Mouse (Mus musculus) hindbrain, postnatal 0 days (tissue): ENCODE measurements at regions not wholly inside any gene's neighbourhood (a gene's known extent, or its start where the extent isn't known, plus 50 kb on each side); places are given as distances from the start of the nearest gene placed in this dataset.

Experiments
- ATAC-seq: fragments of 200-750 bp; cut with Nextera tagmentation; 2 replicates; pipeline ENCODE4 v1.8.0; 2017; ENCODE audit warnings: mild to moderate bottlenecking, moderate TSS enrichment, moderate library complexity
- DNase-seq: peaks from one replicate; pipeline ENCODE4 v3.0.0-alpha.2; 2015; ENCODE audit warnings: low spot score
- H3K27ac ChIP-seq: fragments of 300-500 bp; sonication (generic); 2 replicates; pipeline ENCODE4 v1.5.1; 2014; ENCODE audit warnings: mild to moderate bottlenecking
- H3K27me3 ChIP-seq: fragments of 300-500 bp; sonication (generic); 2 replicates; pipeline ENCODE4 v1.6.1; 2014; ENCODE audit warnings: low read length, mixed read lengths; ENCODE audit not compliant: insufficient read depth
- H3K36me3 ChIP-seq: fragments of 300-500 bp; sonication (generic); 2 replicates; pipeline ENCODE4 v1.6.1; 2014; ENCODE audit warnings: low read length, mixed read lengths; ENCODE audit not compliant: insufficient read depth
- H3K4me1 ChIP-seq: fragments of 300-500 bp; sonication (generic); 2 replicates; pipeline ENCODE4 v1.6.1; 2014; ENCODE audit warnings: antibody characterized with exemption, low read length, mixed read lengths; ENCODE audit not compliant: insufficient read depth
- H3K4me2 ChIP-seq: fragments of 300-500 bp; sonication (generic); 2 replicates; pipeline ENCODE4 v1.6.1; 2014; ENCODE audit warnings: low read depth, mild to moderate bottlenecking, low read length, moderate library complexity, mixed read lengths
- H3K4me3 ChIP-seq: fragments of 300-500 bp; sonication (generic); 2 replicates; pipeline ENCODE4 v1.5.1; 2014; ENCODE audit warnings: low read length
- H3K9ac ChIP-seq: fragments of 300-500 bp; sonication (generic); replicated peaks from 2 replicates; pipeline ENCODE4 v1.6.1; 2014; ENCODE audit warnings: mild to moderate bottlenecking, low read length, moderate library complexity, mixed read lengths
- H3K9me3 ChIP-seq: fragments of 300-500 bp; sonication (generic); 2 replicates; pipeline ENCODE4 v1.6.1; 2016; ENCODE audit warnings: low read length, mixed read lengths
- CTCF ChIP-seq: IDR thresholded peaks from 2 replicates; pipeline ENCODE4 v1.5.1; 2016; ENCODE audit warnings: antibody characterized with exemption, control low read depth, low read depth
- WGBS: fragments of 180-500 bp; shearing (Covaris S2); extraction: QIAGEN DNeasy Blood & Tissue Kit; methylation state at CpG from one replicate; pipeline ENCODE4 v1.1.7; 2014; 5-methylcytosine and 5-hydroxymethylcytosine counted together

DNA sequence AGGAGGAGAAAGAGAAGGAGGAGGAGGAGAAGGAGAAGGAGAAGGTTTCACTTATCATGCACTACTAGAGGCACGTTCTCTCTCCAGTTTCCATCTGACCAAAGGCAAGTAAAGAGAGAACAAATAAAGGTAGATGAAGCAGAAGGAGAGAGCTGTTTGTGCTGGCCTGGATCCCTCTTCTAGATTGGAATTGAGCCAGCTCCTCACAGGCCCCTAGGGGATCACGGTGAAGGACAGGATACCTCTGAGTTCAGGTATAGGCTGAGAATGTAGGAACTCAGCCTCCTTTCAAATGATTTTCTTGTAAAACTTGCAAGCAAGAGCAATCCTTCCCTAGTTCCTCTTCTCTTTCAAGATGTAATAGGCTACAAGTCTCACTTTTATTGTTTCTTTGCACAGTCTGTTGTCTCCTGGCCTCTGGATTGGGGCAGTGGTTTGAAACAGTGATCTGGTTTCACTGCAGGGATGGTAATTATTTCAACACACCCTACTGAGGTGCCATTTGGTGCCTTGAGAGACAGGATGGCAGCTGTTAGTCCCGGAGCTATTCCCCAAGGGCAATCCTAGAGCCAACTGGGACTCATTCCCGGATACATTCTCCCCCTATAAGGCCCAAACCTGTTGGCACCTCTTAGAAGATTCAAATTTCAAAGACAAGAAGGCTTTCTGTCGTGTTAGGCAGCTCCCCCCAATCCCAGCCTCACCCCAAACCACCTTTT, 134.8 kb downstream of the Gm9817 start:
- H3K4me1 ChIP-seq: no peaks in the 10 kb centered on the region; the same call in 1 of the 2 replicates
- WGBS: 38% methylated on average over 5 of the region's 5 CpGs
- H3K4me3 ChIP-seq: no peak overlapping the region
- H3K9me3 ChIP-seq: no peaks in the 10 kb centered on the region
- H3K27me3 ChIP-seq: no peaks in the 10 kb centered on the region
- DNase-seq (peak; percentile 24), ATAC-seq (no peak)
- no peak overlapping the region for H3K27ac ChIP-seq
- no peak overlapping the region for H3K9ac ChIP-seq
- no peak overlapping the region for H3K4me2 ChIP-seq
- no peaks in the 10 kb centered on the region for H3K36me3 ChIP-seq
- no peak for TF ChIP-seq CTCF

GRCm38 (mm10) chr13:45218251-45218650, 139.8 kb downstream of the Gm9817 start:
- DNase-seq (no peak), ATAC-seq (no peak)
- Histone ChIP-seq H3K27ac (no peak overlapping the region), H3K9me3 (no peaks in the 10 kb centered on the region), H3K9ac (no peak overlapping the region), H3K36me3 (no peaks in the 10 kb centered on the region), H3K27me3 (no peaks in the 10 kb centered on the region), H3K4me2 (no peak overlapping the region), H3K4me1 (no peaks in the 10 kb centered on the region), H3K4me3 (no peak overlapping the region)
- TF ChIP-seq CTCF: no peak
- WGBS: 90% methylated on average over 4 of the region's 4 CpGs

GRCm38 (mm10) chr13:45219671-45220070, 141.2 kb downstream of the Gm9817 start:
- Histone ChIP-seq H3K4me3 (no peak overlapping the region), H3K9ac (no peak overlapping the region), H3K27ac (no peak overlapping the region), H3K9me3 (no peaks in the 10 kb centered on the region), H3K4me1 (no peaks in the 10 kb centered on the region), H3K27me3 (no peaks in the 10 kb centered on the region), H3K36me3 (no peaks in the 10 kb centered on the region), H3K4me2 (no peak overlapping the region)
- no peak for TF ChIP-seq CTCF
- DNase-seq: no peak
- 74% methylated on average over 3 of the region's 3 CpGs for WGBS
- no peak for ATAC-seq

DNA sequence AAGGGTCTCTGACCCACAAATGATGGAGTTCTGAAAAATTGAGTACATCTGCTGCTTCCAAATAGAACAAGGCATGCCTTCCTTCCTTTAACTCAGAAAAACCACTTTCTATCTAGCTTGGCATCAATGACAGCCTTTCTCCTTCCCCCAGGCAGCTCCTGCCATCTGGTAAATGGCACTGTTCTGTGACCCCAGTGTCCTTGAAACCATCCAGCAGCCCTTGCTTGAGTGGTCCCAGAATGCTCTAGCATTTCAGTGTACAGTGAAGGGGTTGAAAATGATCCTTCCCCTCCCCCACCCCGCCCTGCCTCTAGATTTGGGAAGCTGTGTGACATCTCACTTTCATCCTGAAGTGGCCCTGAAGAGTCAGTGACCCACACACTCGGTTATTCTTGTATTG, 152.3 kb downstream of the Gm9817 start:
- Histone ChIP-seq H3K36me3 (no peaks in the 10 kb centered on the region), H3K27ac (no peak overlapping the region), H3K27me3 (no peaks in the 10 kb centered on the region), H3K4me2 (no peak overlapping the region), H3K4me1 (no peaks in the 10 kb centered on the region), H3K4me3 (no peak overlapping the region), H3K9ac (no peak overlapping the region), H3K9me3 (no peaks in the 10 kb centered on the region)
- 58% methylated on average over 2 of the region's 2 CpGs for WGBS
- DNase-seq: no peak
- TF ChIP-seq CTCF: no peak
- no peak for ATAC-seq

DNA sequence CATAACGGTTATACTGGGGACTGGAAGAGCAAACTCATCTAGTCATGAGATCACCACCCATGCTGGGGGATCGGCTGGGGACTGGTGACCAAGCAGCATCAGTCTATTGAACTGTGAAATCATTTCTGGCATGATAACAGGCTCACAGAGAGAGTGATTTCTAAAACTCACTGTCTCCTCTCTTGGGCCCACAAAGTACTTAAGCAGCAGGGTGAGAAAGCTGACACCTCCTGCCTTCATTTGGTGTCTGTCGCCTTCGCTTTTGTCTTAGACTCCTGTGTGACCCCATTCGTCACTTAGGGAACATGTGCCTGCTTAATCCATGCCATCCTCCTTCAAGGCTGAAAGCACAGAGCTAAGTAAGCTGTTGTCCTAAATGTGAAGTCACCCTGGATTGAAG, 154.3 kb upstream of the Mylip start:
- Histone ChIP-seq H3K27ac (no peak overlapping the region), H3K4me2 (no peak overlapping the region), H3K9me3 (no peaks in the 10 kb centered on the region), H3K36me3 (no peaks in the 10 kb centered on the region), H3K27me3 (no peaks in the 10 kb centered on the region), H3K4me1 (0 out of 2 replicates have a peak, but pooled peaks cover 6% of the 10 kb centered on the region), H3K9ac (no peak overlapping the region), H3K4me3 (no peak overlapping the region)
- TF ChIP-seq CTCF: no peak
- ATAC-seq (no peak), DNase-seq (no peak)
- 39% methylated on average over 5 of the region's 5 CpGs for WGBS

DNA sequence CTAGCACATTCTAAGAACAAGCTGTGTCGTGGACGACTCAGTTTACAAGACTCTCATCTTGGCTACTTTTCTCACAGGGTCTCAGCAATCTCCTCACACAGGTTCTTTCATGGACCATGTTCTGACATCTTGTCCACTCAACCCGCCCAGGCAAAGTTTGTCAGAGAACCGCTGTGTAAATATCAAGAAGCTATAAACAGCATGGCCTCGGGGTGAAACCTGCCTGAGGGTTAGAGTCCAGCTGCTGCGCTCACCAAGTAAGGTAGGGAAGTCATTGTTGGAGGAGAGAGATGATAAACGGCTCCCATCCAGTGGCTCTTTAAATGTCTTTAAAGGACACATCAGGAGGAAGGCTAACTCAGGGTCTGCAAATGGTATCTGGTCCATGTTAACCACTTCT, 151.3 kb upstream of the Mylip start:
- ATAC-seq (no peak), DNase-seq (no peak)
- 88% methylated on average over 7 of the region's 7 CpGs for WGBS
- Histone ChIP-seq H3K9ac (no peak overlapping the region), H3K27me3 (no peaks in the 10 kb centered on the region), H3K36me3 (no peaks in the 10 kb centered on the region), H3K4me3 (no peak overlapping the region), H3K27ac (no peak overlapping the region), H3K9me3 (no peaks in the 10 kb centered on the region), H3K4me2 (no peak overlapping the region), H3K4me1 (0 out of 2 replicates have a peak, but pooled peaks cover 6% of the 10 kb centered on the region)
- no peak for TF ChIP-seq CTCF

- no peak overlapping the region for H3K27ac ChIP-seq
- no peaks in the 10 kb centered on the region for H3K27me3 ChIP-seq
- peak overlapping the region; percentile 40; the same call in 1 of the 2 replicates for H3K4me2 ChIP-seq
- 31% methylated on average over 9 of the region's 9 CpGs for WGBS
- 0 out of 2 replicates have a peak, but pooled peaks cover 6% of the 10 kb centered on the region for H3K4me1 ChIP-seq
- H3K4me3 ChIP-seq: no peak overlapping the region
- no peak overlapping the region for H3K9ac ChIP-seq
- DNase-seq (peak; percentile 68), ATAC-seq (peak; percentile 24; the same call in 1 of the 2 replicates)
- no peaks in the 10 kb centered on the region for H3K9me3 ChIP-seq
- no peak for TF ChIP-seq CTCF
- no peaks in the 10 kb centered on the region for H3K36me3 ChIP-seq
Observed at GRCm38 (mm10) chr13:45239153-45239552, 150.4 kb upstream of the Mylip start.
